ENCODE assay signal across 18 mouse cellular contexts in the genomic region with DNA sequence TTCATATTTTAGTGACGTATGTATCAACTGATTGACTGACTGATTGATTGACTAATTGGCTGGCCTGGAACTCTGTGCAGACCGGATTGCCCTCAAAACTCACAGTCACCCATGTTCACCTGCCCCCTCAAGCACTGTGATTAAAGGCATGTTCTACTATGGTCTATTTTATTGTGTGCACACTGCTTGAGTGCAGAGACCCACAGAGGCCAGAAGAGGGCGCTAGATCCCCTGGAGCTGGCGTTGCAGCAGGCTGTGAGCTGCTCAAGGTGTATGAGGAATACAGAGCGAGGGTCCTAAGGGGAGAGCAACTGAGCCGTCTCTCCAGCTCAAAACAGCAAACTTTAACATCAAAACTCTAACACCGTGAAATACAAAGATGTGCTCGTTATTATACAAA.
A peak's percentile ranks its signal among the peaks of the same experiment; 100 is the strongest.
DNase-seq lines count a peak whose midpoint lies in the region; ATAC-seq and TF ChIP-seq lines count a peak whose summit lies in the region.
"Had no signal": no experiment of that assay in that cellular context is flagged by ENCODE, and none has a peak within 500 bp of the region (broad histone marks: within the 10 kb centered on the region; RNA-seq: fewer than 3 reads in every experiment).

No protein-coding gene starts in this region.

- 90% methylated on average over 8 of the region's 8 CpGs for WGBS in cerebellum, adult 2 months
- 74% methylated on average over 8 of the region's 8 CpGs for WGBS in liver, embryonic 14.5 days (ENCODE audit: insufficient replicate concordance)
- 72% methylated on average over 8 of the region's 8 CpGs for WGBS in liver, embryonic 12.5 days (ENCODE audit: insufficient replicate concordance)
- 91% methylated on average over 8 of the region's 8 CpGs for WGBS in kidney, embryonic 14.5 days

- no peak overlapping the region for H3K4me3 ChIP-seq in cerebellum, adult 2 months (replicated peaks; ENCODE audit: insufficient read depth, low read depth, low read length)
- H3K4me3 ChIP-seq in liver, embryonic 14.5 days (ENCODE audit: insufficient read depth in 1 of 2, low read depth in 2 of 2, low read length in 2 of 2): no peak overlapping the region
- H3K4me3 ChIP-seq in liver, embryonic 12.5 days: no peak overlapping the region
- no peak overlapping the region for H3K4me3 ChIP-seq in kidney, embryonic 14.5 days (ENCODE audit: low read length)
- H3K4me3 ChIP-seq: embryonic facial prominence, embryonic 10.5 days; hindbrain, embryonic 15.5 days; megakaryocyte, embryonic 14.5 days; myocyte had no signal

- no peak overlapping the region for H3K27ac ChIP-seq in cerebellum, adult 2 months (ENCODE audit: insufficient read depth, low read length)
- H3K27ac ChIP-seq in liver, embryonic 14.5 days: no peak overlapping the region
- H3K27ac ChIP-seq in liver, embryonic 12.5 days: no peak overlapping the region
- H3K27ac ChIP-seq in kidney, embryonic 14.5 days (ENCODE audit: low read depth, low read length): no peak overlapping the region
- H3K27ac ChIP-seq: embryonic facial prominence, embryonic 10.5 days; hindbrain, embryonic 15.5 days had no signal

- no peaks in the 10 kb centered on the region for H3K27me3 ChIP-seq in cerebellum, adult 2 months (ENCODE audit: control insufficient read depth, insufficient read depth, low read length)
- H3K27me3 ChIP-seq in liver, embryonic 14.5 days (ENCODE audit: control insufficient read depth, insufficient read depth, low read length): no peaks in the 10 kb centered on the region
- no peaks in the 10 kb centered on the region for H3K27me3 ChIP-seq in liver, embryonic 12.5 days (replicated peaks)
- no peaks in the 10 kb centered on the region for H3K27me3 ChIP-seq in kidney, embryonic 14.5 days (ENCODE audit: control insufficient read depth, insufficient read depth, low read length)
- H3K27me3 ChIP-seq: hindbrain, embryonic 15.5 days had no signal

- H3K4me2 ChIP-seq in liver, embryonic 14.5 days (ENCODE audit: low read depth): no peak overlapping the region
- H3K4me2 ChIP-seq in liver, embryonic 12.5 days: no peak overlapping the region
- H3K4me2 ChIP-seq in kidney, embryonic 14.5 days (replicated peaks; ENCODE audit: low read depth, low read length): no peak overlapping the region
- H3K4me2 ChIP-seq: hindbrain, embryonic 15.5 days had no signal

- H3K9ac ChIP-seq in liver, embryonic 14.5 days (replicated peaks): no peak overlapping the region
- H3K9ac ChIP-seq in liver, embryonic 12.5 days: no peak overlapping the region
- H3K9ac ChIP-seq in kidney, embryonic 14.5 days (ENCODE audit: low read depth, low read length): no peak overlapping the region
- H3K9ac ChIP-seq: hindbrain, embryonic 15.5 days had no signal

- no peaks in the 10 kb centered on the region for H3K9me3 ChIP-seq in liver, embryonic 14.5 days (ENCODE audit: control insufficient read depth, low read length)
- 0 out of 2 replicates have a peak, but pooled peaks cover 5% of the 10 kb centered on the region for H3K9me3 ChIP-seq in liver, embryonic 12.5 days (replicated peaks)
- no peaks in the 10 kb centered on the region for H3K9me3 ChIP-seq in kidney, embryonic 14.5 days (ENCODE audit: control insufficient read depth, low read length)
- H3K9me3 ChIP-seq: hindbrain, embryonic 15.5 days had no signal

- TF ChIP-seq EP300 in liver, embryonic 14.5 days (IDR thresholded peaks at IDR 0.05; ENCODE audit: low read depth): no peak

- TF ChIP-seq POLR2A in cerebellum, adult 2 months (IDR thresholded peaks at IDR 0.05; ENCODE audit: borderline replicate concordance, insufficient read depth, low read length): no peak

- no peak for ATAC-seq in liver, embryonic 14.5 days (ENCODE audit: insufficient read depth)
- ATAC-seq in liver, embryonic 12.5 days: no peak
- ATAC-seq in kidney, embryonic 14.5 days (ENCODE audit: low FRiP score, low TSS enrichment): no peak

- TF ChIP-seq CTCF in cerebellum, adult 2 months (IDR thresholded peaks at IDR 0.05; ENCODE audit: borderline replicate concordance, insufficient read depth, low read depth, low read length): peak; percentile 32; the same call in 1 of the 2 replicates
- peak; percentile 74 for TF ChIP-seq CTCF in liver, embryonic 14.5 days (IDR thresholded peaks at IDR 0.05; ENCODE audit: low read depth)

- H3K36me3 ChIP-seq in liver, embryonic 14.5 days (replicated peaks; ENCODE audit: control insufficient read depth, insufficient read depth, low read depth): no peaks in the 10 kb centered on the region
- H3K36me3 ChIP-seq in liver, embryonic 12.5 days: no peaks in the 10 kb centered on the region
- H3K36me3 ChIP-seq in kidney, embryonic 14.5 days (ENCODE audit: control insufficient read depth, insufficient read depth, low read length): no peaks in the 10 kb centered on the region
- H3K36me3 ChIP-seq: embryonic facial prominence, embryonic 10.5 days; hindbrain, embryonic 15.5 days had no signal

- no peak for DNase-seq in cerebellum, adult 2 months
- no peak for DNase-seq in cerebellum, postnatal 4 days (ENCODE audit: low spot score in 2 of 2)
- no peak for DNase-seq in liver, embryonic 14.5 days (ENCODE audit: low read depth in 3 of 3, low spot score in 3 of 3)
- DNase-seq in B cell, adult 2 months: peak; percentile 9 to 11
- peak; percentile 79 for DNase-seq in ZHBTc4 (ENCODE audit: low read depth, low spot score)
- no peak for DNase-seq in layer of hippocampus, adult 11-12 months (ENCODE audit: low spot score)
- DNase-seq: adrenal gland, adult 8-10 months; cerebellum, postnatal 10 days; heart, postnatal 10 days; left cerebral cortex, postnatal 4 days; lung, adult 18-20 months; right cerebral cortex, postnatal 25 days had no signal

- peaks cover 33% of the 10 kb centered on the region for H3K4me1 ChIP-seq in cerebellum, adult 2 months (ENCODE audit: control insufficient read depth, insufficient read depth, low read length)
- H3K4me1 ChIP-seq in liver, embryonic 14.5 days (replicated peaks; ENCODE audit: control insufficient read depth in 2 of 2, insufficient read depth in 2 of 2, low read length in 1 of 2): peaks cover 0 to 7% of the 10 kb centered on the region in 2 experiments; a peak in 2 of 4 replicates
- H3K4me1 ChIP-seq in liver, embryonic 12.5 days: peaks cover 16% of the 10 kb centered on the region
- peaks cover 11% of the 10 kb centered on the region; the same call in 1 of the 2 replicates for H3K4me1 ChIP-seq in kidney, embryonic 14.5 days (ENCODE audit: control insufficient read depth, insufficient read depth, low read length)

Comparison
In these comparisons a context has a peak if more than half of its experiments do, and no peak if none do; other contexts are left out.
1. DNase-seq: peak in B cell, adult 2 months (2 of 2) and ZHBTc4 (single experiment); none in cerebellum, adult 2 months (0 of 2), cerebellum, postnatal 4 days (0 of 2), liver, embryonic 14.5 days (0 of 3) and layer of hippocampus, adult 11-12 months (single experiment).